Mouse (Mus musculus): Measurements from ENCODE around the gene Nkain4. TPM values are rescaled to one million over a fixed set of nuclear protein-coding genes. Genes with fewer than 3 reads are reported as not detected.

Nkain4 gene
- total and polyA plus RNA-seq, 3 experiments = not detected

DNA sequence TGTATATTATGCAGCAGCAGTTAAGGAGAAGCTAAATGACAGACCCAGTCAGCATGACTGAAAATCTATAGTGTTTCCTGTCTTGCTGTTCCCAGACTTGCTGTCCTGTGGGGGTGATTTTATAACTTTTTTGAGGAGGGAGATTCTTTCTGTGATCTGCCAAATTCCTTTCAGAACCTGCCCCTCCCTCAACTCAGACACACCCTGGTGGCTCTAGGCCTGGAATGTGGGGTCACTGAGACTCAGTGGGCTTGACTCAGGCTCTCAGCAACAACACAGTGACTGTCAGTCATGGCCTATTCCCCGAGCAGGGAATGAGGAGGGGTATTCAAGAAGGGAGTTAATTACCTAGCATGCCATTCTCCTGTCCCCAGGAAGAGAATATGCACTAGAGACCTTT is 4.6 kb downstream of the Nkain4 start:
- Histone ChIP-seq H3K9me3 (replicated peaks; ENCODE audit: low read length) (no peaks in the 10 kb centered on the region), H3K4me1 (ENCODE audit: control insufficient read depth in 1 of 2, insufficient read depth in 2 of 2) (no peaks in the 10 kb centered on the region), H3K36me3 (replicated peaks in 1 of 2; ENCODE audit: control insufficient read depth in 1 of 2, insufficient read depth in 1 of 2, low read length in 1 of 2) (no peaks in the 10 kb centered on the region), H3K9ac (ENCODE audit: insufficient read depth, low read depth) (no peak overlapping the region), H3K79me2 (replicated peaks; ENCODE audit: control insufficient read depth, extremely low read depth, insufficient read depth, poor library complexity, severe bottlenecking) (no peaks in the 10 kb centered on the region), H3K27ac (ENCODE audit: insufficient read depth, low read depth) (no peak overlapping the region), H3K4me2 (ENCODE audit: insufficient read depth, low read depth, poor library complexity, severe bottlenecking) (no peak overlapping the region), H3K4me3 (replicated peaks in 1 of 3; ENCODE audit: low read depth in 2 of 3, low read length in 2 of 3, poor library complexity in 1 of 3) (no peak overlapping the region), H3K27me3 (replicated peaks) (peaks cover 93% of the 10 kb centered on the region)
- in situ Hi-C loops (cut with MboI; ENCODE audit: low pct_ligation_motif_present, low pct_unique_long_range_greater_than_20kb, low sequenced_read_pairs) = no loop called here
- dilution Hi-C loops (cut with MboI; ENCODE audit: extremely low pct_ligation_motif_present, extremely low pct_unique_long_range_greater_than_20kb, low sequenced_read_pairs) = no loop called here
- TF ChIP-seq MAFK (IDR thresholded peaks at IDR 0.05; ENCODE audit: insufficient replicate concordance, low read length) (no peak), TBP (conservative IDR thresholded peaks at IDR 0.05; ENCODE audit: low read depth, low read length) (no peak), CHD2 (IDR thresholded peaks at IDR 0.05; ENCODE audit: low read length) (no peak), PAX5 (IDR thresholded peaks at IDR 0.05; ENCODE audit: low read length) (no peak)
- DNase-seq (ENCODE audit: extremely low read depth) = no peak

DNA sequence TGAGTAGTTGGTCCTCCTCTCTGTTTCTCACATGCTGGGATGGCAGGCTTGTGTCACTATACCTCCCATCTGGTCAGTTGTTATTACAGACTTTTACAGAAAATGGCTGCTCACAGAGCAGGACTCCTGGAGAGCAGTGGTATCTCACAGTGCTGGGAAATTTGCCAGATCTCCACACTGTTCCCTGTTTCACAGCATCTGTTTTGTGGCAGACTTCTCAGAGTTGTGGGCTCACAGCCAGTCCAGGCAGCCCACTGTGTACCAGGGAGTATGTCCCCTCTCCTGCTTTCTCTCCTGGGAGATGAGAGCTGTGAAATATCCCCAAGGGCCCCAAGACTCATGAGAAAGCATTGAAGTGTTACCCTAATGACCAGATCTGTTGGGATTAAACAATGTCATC is 12.6 kb downstream of the Nkain4 start:
- TF ChIP-seq SIN3A (IDR thresholded peaks at IDR 0.05; ENCODE audit: low read length) (no peak), TBP (conservative IDR thresholded peaks at IDR 0.05; ENCODE audit: low read depth, low read length) (no peak), ZKSCAN1 (IDR thresholded peaks at IDR 0.05; ENCODE audit: borderline replicate concordance, low read depth, low read length) (no peak), CHD2 (IDR thresholded peaks at IDR 0.05; ENCODE audit: low read length) (no peak), UBTF (IDR thresholded peaks at IDR 0.05; ENCODE audit: low read depth, low read length) (no peak)
- dilution Hi-C loops (cut with MboI; ENCODE audit: extremely low pct_ligation_motif_present, extremely low pct_unique_long_range_greater_than_20kb, low sequenced_read_pairs) = no loop called here
- in situ Hi-C loops (cut with MboI; ENCODE audit: low pct_ligation_motif_present, low pct_unique_long_range_greater_than_20kb, low sequenced_read_pairs) = no loop called here

DNA sequence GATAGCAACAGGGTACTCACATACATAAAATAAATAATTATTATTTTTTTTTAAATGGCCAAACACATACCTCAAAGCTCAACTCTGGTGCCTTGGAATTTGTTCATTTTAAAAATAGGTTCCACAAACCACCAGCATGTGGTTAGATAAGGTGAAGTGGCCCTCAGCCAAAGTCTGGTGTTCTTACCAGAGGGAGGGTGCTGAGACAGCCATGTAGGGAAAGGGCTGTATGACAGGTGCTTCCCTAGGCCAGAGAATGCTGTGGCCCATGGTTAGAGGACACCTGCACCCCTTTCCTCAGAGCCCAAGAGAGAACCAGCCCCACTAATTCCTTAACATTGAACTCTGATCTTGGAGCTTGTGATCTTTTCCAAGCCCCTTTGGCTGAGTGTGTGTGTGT is 14.3 kb downstream of the Nkain4 start:
- H3K4me1 ChIP-seq (ENCODE audit: control insufficient read depth in 1 of 2, insufficient read depth in 2 of 2) = no peaks in the 10 kb centered on the region
- dilution Hi-C loops (cut with MboI; ENCODE audit: extremely low pct_ligation_motif_present, extremely low pct_unique_long_range_greater_than_20kb, low sequenced_read_pairs) = no loop called here
- H3K36me3 ChIP-seq (replicated peaks in 1 of 2; ENCODE audit: control insufficient read depth in 1 of 2, insufficient read depth in 1 of 2, low read length in 1 of 2) = no peaks in the 10 kb centered on the region
- no peak for DNase-seq (ENCODE audit: extremely low read depth)
- no peak for TF ChIP-seq RCOR1 (conservative IDR thresholded peaks at IDR 0.05; ENCODE audit: low read depth, low read length)
- TF ChIP-seq IRF4 (IDR thresholded peaks at IDR 0.05; ENCODE audit: low read depth, low read length) = no peak
- TF ChIP-seq SIN3A (IDR thresholded peaks at IDR 0.05; ENCODE audit: low read length) = no peak
- no peak for TF ChIP-seq ELF1 (IDR thresholded peaks at IDR 0.05; ENCODE audit: low read depth, low read length)
- TF ChIP-seq CHD1 (IDR thresholded peaks at IDR 0.05; ENCODE audit: low read depth, low read length) = no peak
- no peak for TF ChIP-seq CTCF (conservative IDR thresholded peaks at IDR 0.05 in 1 of 2, IDR thresholded peaks at IDR 0.05 in 1 of 2; ENCODE audit: low read depth in 2 of 2, low read length in 2 of 2)
- TF ChIP-seq HCFC1 (IDR thresholded peaks at IDR 0.05; ENCODE audit: low read depth, low read length) = no peak
- TF ChIP-seq USF1 (IDR thresholded peaks at IDR 0.05; ENCODE audit: low read depth, low read length) = no peak
- no peak for TF ChIP-seq ETS1 (conservative IDR thresholded peaks at IDR 0.05; ENCODE audit: low read depth, low read length)
- TF ChIP-seq UBTF (IDR thresholded peaks at IDR 0.05; ENCODE audit: low read depth, low read length) = no peak
- TF ChIP-seq E2F4 (IDR thresholded peaks at IDR 0.05; ENCODE audit: insufficient replicate concordance, low read depth, low read length) = no peak
- no peak for TF ChIP-seq TCF12 (IDR thresholded peaks at IDR 0.05; ENCODE audit: low read depth, low read length)
- TF ChIP-seq NRF1 (IDR thresholded peaks at IDR 0.05; ENCODE audit: low read depth, low read length) = no peak
- no peak for TF ChIP-seq ZNF384 (IDR thresholded peaks at IDR 0.05; ENCODE audit: low read depth, low read length)
- TF ChIP-seq MAZ (IDR thresholded peaks at IDR 0.05; ENCODE audit: low read depth, low read length) = no peak
- no peak for TF ChIP-seq SMC3 (IDR thresholded peaks at IDR 0.05; ENCODE audit: low read depth, low read length)
- TF ChIP-seq ZC3H11A (IDR thresholded peaks at IDR 0.05; ENCODE audit: low read depth, low read length) = no peak
- TF ChIP-seq TBP (conservative IDR thresholded peaks at IDR 0.05; ENCODE audit: low read depth, low read length) = no peak
- no peak for TF ChIP-seq MEF2A (IDR thresholded peaks at IDR 0.05; ENCODE audit: borderline replicate concordance, low read depth, low read length)
- TF ChIP-seq BHLHE40 (IDR thresholded peaks at IDR 0.05; ENCODE audit: low read depth, low read length) = no peak
- no peak overlapping the region for H3K4me3 ChIP-seq (replicated peaks in 1 of 3; ENCODE audit: low read depth in 2 of 3, low read length in 2 of 3, poor library complexity in 1 of 3)
- H3K4me2 ChIP-seq (ENCODE audit: insufficient read depth, low read depth, poor library complexity, severe bottlenecking) = no peak overlapping the region
- no peaks in the 10 kb centered on the region for H3K9me3 ChIP-seq (replicated peaks; ENCODE audit: low read length)
- in situ Hi-C loops (cut with MboI; ENCODE audit: low pct_ligation_motif_present, low pct_unique_long_range_greater_than_20kb, low sequenced_read_pairs) = no loop called here
- H3K27me3 ChIP-seq (replicated peaks) = peaks cover 86% of the 10 kb centered on the region
- H3K79me2 ChIP-seq (replicated peaks; ENCODE audit: control insufficient read depth, extremely low read depth, insufficient read depth, poor library complexity, severe bottlenecking) = no peaks in the 10 kb centered on the region
- H3K9ac ChIP-seq (ENCODE audit: insufficient read depth, low read depth) = no peak overlapping the region
- H3K27ac ChIP-seq (ENCODE audit: insufficient read depth, low read depth) = no peak overlapping the region

More for the DNA sequence above, 12.6 kb downstream of the Nkain4 start:
- no peak for DNase-seq (ENCODE audit: extremely low read depth)
- H3K4me1 ChIP-seq (ENCODE audit: control insufficient read depth in 1 of 2, insufficient read depth in 2 of 2) = no peaks in the 10 kb centered on the region
- no peaks in the 10 kb centered on the region for H3K9me3 ChIP-seq (replicated peaks; ENCODE audit: low read length)
- no peak overlapping the region for H3K4me3 ChIP-seq (replicated peaks in 1 of 3; ENCODE audit: low read depth in 2 of 3, low read length in 2 of 3, poor library complexity in 1 of 3)
- no peaks in the 10 kb centered on the region for H3K79me2 ChIP-seq (replicated peaks; ENCODE audit: control insufficient read depth, extremely low read depth, insufficient read depth, poor library complexity, severe bottlenecking)
- H3K27me3 ChIP-seq (replicated peaks) = peaks cover 83% of the 10 kb centered on the region
- no peak overlapping the region for H3K9ac ChIP-seq (ENCODE audit: insufficient read depth, low read depth)
- H3K4me2 ChIP-seq (ENCODE audit: insufficient read depth, low read depth, poor library complexity, severe bottlenecking) = no peak overlapping the region
- no peaks in the 10 kb centered on the region for H3K36me3 ChIP-seq (replicated peaks in 1 of 2; ENCODE audit: control insufficient read depth in 1 of 2, insufficient read depth in 1 of 2, low read length in 1 of 2)
- H3K27ac ChIP-seq (ENCODE audit: insufficient read depth, low read depth) = no peak overlapping the region

Measured in CH12.LX (cell line).